Mouse (Mus musculus): ENCODE data around the gene Lrrc52. TPM values are rescaled to one million over a fixed set of nuclear protein-coding genes. Genes with fewer than 3 reads are reported as not detected.

Lrrc52 gene
- not detected in 2 replicates for polyA plus RNA-seq (2015; fragmentation: Nextera tagmentation; extraction: Ambion mirVana)

DNA sequence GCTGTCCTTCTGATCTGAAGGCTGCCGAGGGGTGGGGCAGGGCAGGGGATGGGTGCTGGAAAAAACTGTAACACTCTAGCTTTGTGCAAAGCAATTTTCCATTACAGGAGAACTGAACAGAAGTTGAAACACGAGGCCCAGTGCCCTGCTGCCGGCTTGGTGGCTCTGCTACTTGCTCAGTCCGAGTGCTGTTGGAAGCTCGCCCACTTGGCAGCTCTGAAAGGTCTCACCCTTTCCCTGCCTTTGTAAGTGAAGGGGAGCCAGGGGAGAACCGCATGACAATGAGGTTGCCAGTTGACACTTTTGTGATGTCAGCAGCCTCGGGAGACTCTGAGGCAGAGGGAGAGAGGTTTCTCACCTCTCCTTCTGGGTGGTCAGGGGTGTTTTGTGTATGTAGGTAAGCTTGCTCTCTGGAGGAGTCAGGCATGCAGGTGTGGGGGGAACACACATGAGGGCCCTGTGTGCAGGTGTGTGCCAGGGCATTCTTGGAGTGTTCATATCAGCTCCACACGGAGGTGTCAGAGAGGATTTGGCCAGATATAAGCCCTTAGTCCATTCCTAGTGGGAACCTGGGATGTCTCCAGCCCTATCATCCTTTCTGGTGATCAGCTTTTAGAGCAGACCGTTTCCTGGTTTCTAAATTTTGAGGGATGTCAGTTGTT lies at the start of gene Lrrc52:
TSS of gene Lrrc52 (minus strand) at position 16 of the 662 bp plus-strand sequence.
- H3K9me3 ChIP-seq (ENCODE audit: control insufficient read depth, low read length): no peaks in the 10 kb centered on the region
- no peaks in the 10 kb centered on the region for H3K27me3 ChIP-seq (replicated peaks; ENCODE audit: control insufficient read depth, insufficient read depth, low read length)
- no peaks in the 10 kb centered on the region; the same call in 1 of the 2 replicates for H3K4me1 ChIP-seq (ENCODE audit: control insufficient read depth, insufficient read depth, low read depth, low read length)
- H3K9ac ChIP-seq (ENCODE audit: low read depth, low read length): no peak within 1 kb of the TSS
- ATAC-seq: peak; percentile 87
- H3K4me2 ChIP-seq (ENCODE audit: low read length): no peak within 1 kb of the TSS
- H3K4me3 ChIP-seq (ENCODE audit: low read length): no peak within 1 kb of the TSS
- no peak within 1 kb of the TSS for H3K27ac ChIP-seq (ENCODE audit: low read depth, low read length)
- 37% methylated on average over 9 of the region's 9 CpGs for WGBS
- H3K36me3 ChIP-seq (ENCODE audit: control insufficient read depth, insufficient read depth, low read length): no peaks in the 10 kb centered on the region

DNA sequence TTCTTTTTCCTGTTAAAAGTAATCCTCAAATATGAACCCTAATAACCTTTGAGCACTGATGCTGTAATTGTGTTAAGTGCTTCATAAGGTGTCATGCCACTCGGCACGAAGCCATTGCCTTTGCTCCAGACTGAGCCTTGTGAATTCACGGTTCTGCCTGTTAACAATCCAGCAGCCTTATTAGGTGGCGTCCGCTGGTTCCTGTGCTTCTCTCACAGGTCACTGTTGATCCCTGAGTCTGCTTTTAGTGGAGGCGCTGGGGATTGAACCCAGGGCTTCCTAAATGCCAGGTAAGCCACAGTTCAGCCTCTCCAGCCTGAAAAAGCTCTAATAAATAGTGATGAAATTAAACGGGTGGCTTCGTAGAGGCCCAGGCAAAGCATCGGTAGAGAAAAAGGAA lies 45.0 kb upstream of the Lrrc52 start:
- H3K36me3 ChIP-seq (ENCODE audit: control insufficient read depth, insufficient read depth, low read length): no peaks in the 10 kb centered on the region
- no peak for ATAC-seq
- no peaks in the 10 kb centered on the region for H3K27me3 ChIP-seq (replicated peaks; ENCODE audit: control insufficient read depth, insufficient read depth, low read length)
- no peak overlapping the region for H3K9ac ChIP-seq (ENCODE audit: low read depth, low read length)
- no peaks in the 10 kb centered on the region for H3K4me1 ChIP-seq (ENCODE audit: control insufficient read depth, insufficient read depth, low read depth, low read length)
- no peak overlapping the region for H3K4me2 ChIP-seq (ENCODE audit: low read length)
- H3K4me3 ChIP-seq (ENCODE audit: low read length): no peak overlapping the region
- H3K27ac ChIP-seq (ENCODE audit: low read depth, low read length): no peak overlapping the region
- 92% methylated on average over 9 of the region's 9 CpGs for WGBS
- no peaks in the 10 kb centered on the region for H3K9me3 ChIP-seq (ENCODE audit: control insufficient read depth, low read length)

DNA sequence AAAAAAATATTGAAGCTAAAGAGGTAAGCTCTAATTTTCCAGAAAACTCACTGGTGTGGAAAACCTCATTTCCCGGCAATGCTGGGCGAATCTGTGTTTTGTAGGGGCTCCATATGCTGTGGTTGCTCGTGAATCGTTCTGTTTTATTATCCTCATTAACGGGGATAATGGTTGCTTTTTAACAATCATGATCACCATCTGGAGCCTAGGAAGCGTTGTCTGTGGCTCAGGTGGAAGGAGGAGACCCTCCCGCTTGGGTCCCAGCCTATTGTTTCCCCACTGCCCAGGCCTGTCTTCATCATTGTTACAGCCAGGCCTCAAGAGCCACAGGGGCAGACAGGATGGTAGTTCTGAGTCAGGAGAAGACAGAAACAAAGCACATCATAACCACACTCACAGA lies 39.5 kb upstream of the Lrrc52 start:
- H3K27me3 ChIP-seq (replicated peaks; ENCODE audit: control insufficient read depth, insufficient read depth, low read length): no peaks in the 10 kb centered on the region
- no peaks in the 10 kb centered on the region for H3K9me3 ChIP-seq (ENCODE audit: control insufficient read depth, low read length)
- H3K9ac ChIP-seq (ENCODE audit: low read depth, low read length): no peak overlapping the region
- peak; percentile 69 for ATAC-seq
- peaks cover 4% of the 10 kb centered on the region; the same call in 1 of the 2 replicates for H3K4me1 ChIP-seq (ENCODE audit: control insufficient read depth, insufficient read depth, low read depth, low read length)
- no peak overlapping the region for H3K4me3 ChIP-seq (ENCODE audit: low read length)
- no peaks in the 10 kb centered on the region for H3K36me3 ChIP-seq (ENCODE audit: control insufficient read depth, insufficient read depth, low read length)
- WGBS: 46% methylated on average over 7 of the region's 7 CpGs
- peak overlapping the region; percentile 55 for H3K27ac ChIP-seq (ENCODE audit: low read depth, low read length)
- H3K4me2 ChIP-seq (ENCODE audit: low read length): no peak overlapping the region

DNA sequence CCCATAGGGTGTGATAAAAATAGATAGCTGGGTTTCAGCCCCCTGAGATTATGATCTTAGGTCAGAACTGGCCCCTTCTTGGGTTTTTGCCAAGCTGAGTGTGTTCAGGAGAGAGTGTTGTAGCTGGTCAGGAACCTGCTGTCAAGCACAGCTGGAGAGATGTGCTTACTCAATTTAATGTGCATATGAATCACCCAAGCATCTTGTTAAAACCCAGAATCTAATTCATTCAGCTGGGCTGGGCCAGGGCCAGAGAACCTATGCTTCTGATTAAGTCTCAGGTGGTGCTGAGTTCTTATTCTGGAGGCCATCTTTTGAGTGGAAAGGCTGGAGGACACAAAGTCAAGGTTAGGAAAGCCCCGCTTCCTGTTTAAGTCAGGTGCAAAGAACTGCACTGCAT lies 38.8 kb upstream of the Lrrc52 start:
- Histone ChIP-seq H3K4me2 (ENCODE audit: low read length) (no peak overlapping the region), H3K4me1 (ENCODE audit: control insufficient read depth, insufficient read depth, low read depth, low read length) (peaks cover 4% of the 10 kb centered on the region; the same call in 1 of the 2 replicates), H3K9ac (ENCODE audit: low read depth, low read length) (no peak overlapping the region), H3K36me3 (ENCODE audit: control insufficient read depth, insufficient read depth, low read length) (no peaks in the 10 kb centered on the region), H3K9me3 (ENCODE audit: control insufficient read depth, low read length) (no peaks in the 10 kb centered on the region), H3K4me3 (ENCODE audit: low read length) (no peak overlapping the region), H3K27me3 (replicated peaks; ENCODE audit: control insufficient read depth, insufficient read depth, low read length) (no peaks in the 10 kb centered on the region), H3K27ac (ENCODE audit: low read depth, low read length) (no peak overlapping the region)
- 0 out of 2 replicates have a peak, but pooled peaks have one; percentile 17 for ATAC-seq
- WGBS: 91% methylated on average over 1 of the region's 1 CpGs

DNA sequence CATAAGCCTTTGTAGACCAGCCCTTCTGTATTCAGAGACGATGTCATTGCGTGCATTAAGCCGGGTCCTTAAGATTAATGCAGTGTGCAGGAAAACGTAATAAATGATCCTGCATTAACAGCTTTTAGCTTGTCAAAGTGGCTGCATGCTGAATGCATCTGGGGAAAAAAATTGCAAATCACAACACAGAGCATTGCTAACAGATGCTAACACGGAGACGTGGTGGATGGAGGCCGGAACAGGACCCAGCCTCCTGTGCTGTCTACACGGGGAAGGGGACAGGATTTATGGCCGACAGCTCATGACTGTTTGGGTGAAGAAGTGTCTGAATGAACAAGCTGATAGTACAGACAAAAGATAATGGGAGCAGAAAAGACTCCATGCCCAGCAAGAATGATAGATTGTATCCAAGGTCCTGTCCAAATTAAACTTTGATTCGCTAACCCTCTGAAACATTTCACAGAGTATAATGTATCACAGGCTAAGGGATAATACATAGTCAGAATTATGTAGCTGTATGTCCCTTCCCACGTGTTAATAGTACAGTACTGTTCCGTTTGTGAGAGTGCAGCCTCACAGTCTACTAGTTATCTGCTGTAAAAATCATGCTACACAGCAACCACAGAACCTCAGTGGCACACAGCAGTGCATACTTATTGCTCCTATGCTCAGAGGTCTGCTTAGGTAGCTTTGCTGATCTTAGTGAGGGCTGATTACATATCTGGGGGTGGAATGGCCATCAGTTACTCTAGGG lies 32.7 kb upstream of the Lrrc52 start:
- H3K36me3 ChIP-seq (ENCODE audit: control insufficient read depth, insufficient read depth, low read length): no peaks in the 10 kb centered on the region
- H3K27me3 ChIP-seq (replicated peaks; ENCODE audit: control insufficient read depth, insufficient read depth, low read length): no peaks in the 10 kb centered on the region
- H3K27ac ChIP-seq (ENCODE audit: low read depth, low read length): no peak overlapping the region
- H3K9ac ChIP-seq (ENCODE audit: low read depth, low read length): no peak overlapping the region
- ATAC-seq: peak; percentile 78
- H3K4me1 ChIP-seq (ENCODE audit: control insufficient read depth, insufficient read depth, low read depth, low read length): peaks cover 5% of the 10 kb centered on the region
- no peak overlapping the region for H3K4me3 ChIP-seq (ENCODE audit: low read length)
- H3K9me3 ChIP-seq (ENCODE audit: control insufficient read depth, low read length): no peaks in the 10 kb centered on the region
- H3K4me2 ChIP-seq (ENCODE audit: low read length): no peak overlapping the region
- WGBS: 47% methylated on average over 12 of the region's 12 CpGs

DNA sequence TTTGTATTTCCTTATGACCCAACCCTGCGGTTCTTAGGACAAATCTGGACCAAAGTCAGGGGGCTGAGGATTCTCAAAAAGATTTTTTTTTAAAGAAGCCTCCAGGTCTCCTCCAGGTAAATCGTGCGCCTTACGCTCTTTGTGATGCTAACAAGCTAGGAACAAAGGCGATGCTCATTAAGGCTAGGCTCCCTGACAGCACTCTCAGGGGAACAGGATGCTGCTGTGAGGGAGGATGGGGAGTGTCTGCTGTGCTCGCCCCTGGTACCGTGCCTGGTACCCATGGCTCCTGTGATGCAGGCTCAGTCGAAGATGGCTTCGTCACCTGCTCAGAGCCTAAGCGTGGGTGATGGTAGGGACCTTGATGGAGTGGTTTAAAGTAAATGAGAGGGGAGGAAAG lies 31.4 kb upstream of the Lrrc52 start:
- H3K9me3 ChIP-seq (ENCODE audit: control insufficient read depth, low read length): no peaks in the 10 kb centered on the region
- no peak for ATAC-seq
- no peak overlapping the region for H3K27ac ChIP-seq (ENCODE audit: low read depth, low read length)
- no peaks in the 10 kb centered on the region for H3K27me3 ChIP-seq (replicated peaks; ENCODE audit: control insufficient read depth, insufficient read depth, low read length)
- H3K9ac ChIP-seq (ENCODE audit: low read depth, low read length): no peak overlapping the region
- peaks cover 5% of the 10 kb centered on the region for H3K4me1 ChIP-seq (ENCODE audit: control insufficient read depth, insufficient read depth, low read depth, low read length)
- no peak overlapping the region for H3K4me3 ChIP-seq (ENCODE audit: low read length)
- no peaks in the 10 kb centered on the region for H3K36me3 ChIP-seq (ENCODE audit: control insufficient read depth, insufficient read depth, low read length)
- no peak overlapping the region for H3K4me2 ChIP-seq (ENCODE audit: low read length)
- 28% methylated on average over 10 of the region's 10 CpGs for WGBS

DNA sequence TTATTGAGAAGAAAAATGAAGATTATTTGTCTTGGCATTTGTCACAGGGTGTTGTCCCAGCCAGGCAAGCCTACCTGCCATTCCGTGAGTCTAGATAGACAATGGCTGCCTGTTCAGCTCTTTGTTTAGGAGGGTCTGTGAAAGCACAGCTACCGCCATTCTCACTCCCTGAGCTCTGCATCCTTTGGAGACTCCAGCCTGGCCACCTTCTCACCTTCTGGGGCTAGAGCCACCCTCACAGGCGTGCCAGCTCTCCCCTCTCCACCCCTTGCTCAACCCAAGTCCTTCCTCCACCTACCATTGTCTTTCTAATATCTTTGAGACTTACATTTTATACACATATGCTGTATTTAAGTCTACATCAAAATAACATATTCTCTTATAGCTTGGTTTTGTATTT lies 31.0 kb upstream of the Lrrc52 start:
- no peak overlapping the region for H3K9ac ChIP-seq (ENCODE audit: low read depth, low read length)
- 46% methylated on average over 3 of the region's 3 CpGs for WGBS
- no peaks in the 10 kb centered on the region for H3K27me3 ChIP-seq (replicated peaks; ENCODE audit: control insufficient read depth, insufficient read depth, low read length)
- ATAC-seq: no peak
- H3K27ac ChIP-seq (ENCODE audit: low read depth, low read length): no peak overlapping the region
- H3K4me1 ChIP-seq (ENCODE audit: control insufficient read depth, insufficient read depth, low read depth, low read length): peaks cover 5% of the 10 kb centered on the region
- H3K4me3 ChIP-seq (ENCODE audit: low read length): no peak overlapping the region
- no peak overlapping the region for H3K4me2 ChIP-seq (ENCODE audit: low read length)
- no peaks in the 10 kb centered on the region for H3K36me3 ChIP-seq (ENCODE audit: control insufficient read depth, insufficient read depth, low read length)
- no peaks in the 10 kb centered on the region for H3K9me3 ChIP-seq (ENCODE audit: control insufficient read depth, low read length)

DNA sequence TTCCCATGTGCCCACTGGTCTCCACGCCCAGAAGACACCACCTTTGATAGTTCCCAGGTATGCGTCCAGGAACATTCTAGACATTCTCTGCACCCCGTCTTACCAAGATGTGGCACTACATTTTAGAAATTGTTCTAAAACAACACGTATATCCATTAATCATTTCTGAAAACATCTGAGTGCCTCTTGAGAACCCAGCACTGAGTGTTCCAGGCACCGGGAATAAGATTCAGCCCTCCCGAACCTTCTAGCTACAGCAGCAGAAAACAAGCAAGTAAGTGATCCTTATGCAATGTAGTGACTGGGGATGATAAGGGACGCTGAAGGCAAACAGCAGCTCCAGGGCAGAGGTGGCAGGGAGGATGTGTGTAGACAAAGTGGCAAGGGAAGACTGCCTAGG lies 24.9 kb upstream of the Lrrc52 start:
- Histone ChIP-seq H3K9ac (ENCODE audit: low read depth, low read length) (no peak overlapping the region), H3K4me2 (ENCODE audit: low read length) (no peak overlapping the region), H3K36me3 (ENCODE audit: control insufficient read depth, insufficient read depth, low read length) (no peaks in the 10 kb centered on the region), H3K27ac (ENCODE audit: low read depth, low read length) (no peak overlapping the region), H3K4me1 (ENCODE audit: control insufficient read depth, insufficient read depth, low read depth, low read length) (no peaks in the 10 kb centered on the region), H3K9me3 (ENCODE audit: control insufficient read depth, low read length) (no peaks in the 10 kb centered on the region), H3K4me3 (ENCODE audit: low read length) (no peak overlapping the region), H3K27me3 (replicated peaks; ENCODE audit: control insufficient read depth, insufficient read depth, low read length) (no peaks in the 10 kb centered on the region)
- ATAC-seq: no peak
- WGBS: 87% methylated on average over 7 of the region's 7 CpGs

DNA sequence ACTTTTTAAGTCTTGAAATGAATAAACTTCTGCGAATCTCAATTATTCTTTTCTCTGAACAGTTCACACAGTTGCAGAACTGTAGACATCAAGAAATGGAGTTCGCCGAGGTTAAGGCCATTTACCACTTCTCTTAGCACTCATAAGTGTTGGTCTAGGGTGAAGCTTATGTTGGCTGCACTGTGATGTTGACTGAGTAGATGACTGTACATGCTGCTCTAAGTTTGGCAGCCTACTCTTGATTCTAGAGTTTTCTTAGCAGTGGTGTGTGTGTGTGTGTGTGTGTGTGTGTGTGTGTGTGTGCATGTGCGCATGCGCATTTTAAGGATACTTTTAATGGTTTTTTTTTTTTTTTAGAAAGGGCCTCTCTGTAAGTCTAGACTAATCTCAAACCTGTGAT lies 21.4 kb upstream of the Lrrc52 start:
- no peak overlapping the region for H3K4me3 ChIP-seq (ENCODE audit: low read length)
- H3K27ac ChIP-seq (ENCODE audit: low read depth, low read length): no peak overlapping the region
- no peaks in the 10 kb centered on the region for H3K9me3 ChIP-seq (ENCODE audit: control insufficient read depth, low read length)
- H3K4me1 ChIP-seq (ENCODE audit: control insufficient read depth, insufficient read depth, low read depth, low read length): no peaks in the 10 kb centered on the region
- 94% methylated on average over 5 of the region's 5 CpGs for WGBS
- H3K36me3 ChIP-seq (ENCODE audit: control insufficient read depth, insufficient read depth, low read length): no peaks in the 10 kb centered on the region
- no peak for ATAC-seq
- H3K4me2 ChIP-seq (ENCODE audit: low read length): no peak overlapping the region
- H3K27me3 ChIP-seq (replicated peaks; ENCODE audit: control insufficient read depth, insufficient read depth, low read length): no peaks in the 10 kb centered on the region
- H3K9ac ChIP-seq (ENCODE audit: low read depth, low read length): no peak overlapping the region

All from hindbrain, embryonic 16.5 days (tissue).